Mouse (Mus musculus): ENCODE measurements around the gene Olfr715b.
"Not testable (repeated sequence)": the region's sequence is repeated elsewhere in the genome, so short reads cannot be mapped to it uniquely, and the experiment has no call there.

Olfr715b gene

DNA sequence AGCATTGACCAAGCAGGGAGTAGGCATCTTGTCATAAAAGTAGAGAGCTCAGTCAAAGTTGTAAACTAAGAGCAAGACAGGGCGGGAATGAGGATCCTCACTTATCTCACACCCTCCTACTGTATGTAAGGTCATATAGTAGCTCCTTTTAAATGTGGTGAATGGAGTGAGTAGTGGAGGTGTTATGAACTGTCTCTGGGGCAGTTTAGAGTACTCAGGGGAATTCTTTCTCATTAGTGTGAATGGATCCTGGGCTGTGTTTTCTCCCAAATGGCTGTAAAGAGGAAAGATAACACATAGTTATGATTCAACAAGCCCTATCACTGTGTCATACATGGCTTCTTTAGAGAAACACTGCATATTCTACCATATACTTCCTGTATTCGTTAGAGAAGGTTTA lies at the start of gene Olfr715b:
Gene Olfr715b (minus strand): TSS at position 101 of the 400 bp plus-strand sequence.
- DNase-seq (ENCODE audit: low read depth, low spot score) = not testable (repeated sequence)

DNA sequence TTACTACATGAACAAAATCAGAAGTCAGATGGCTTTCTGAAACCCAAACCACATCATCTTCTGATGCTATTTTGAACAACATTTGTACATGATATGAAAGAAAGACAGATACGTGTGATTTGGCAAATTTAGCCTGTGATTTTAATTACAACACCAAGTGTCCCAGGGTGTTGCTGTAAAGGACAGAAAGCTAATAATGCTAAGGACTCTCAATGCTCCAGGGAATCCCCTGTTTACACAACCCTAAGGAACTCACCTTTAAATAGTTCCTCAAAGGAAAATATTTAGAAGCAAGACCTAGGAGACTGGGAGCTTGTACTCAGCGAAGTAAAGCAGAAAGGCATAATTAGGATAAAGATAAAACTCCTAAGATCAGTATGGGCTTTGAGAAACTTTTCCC lies 27.9 kb upstream of the Olfr715b start, which contains the start of gene Olfr716:
Gene Olfr716 (plus strand): TSS at position 301 of the 400 bp plus-strand sequence.
- not testable (repeated sequence) for DNase-seq (ENCODE audit: low read depth, low spot score)

DNA sequence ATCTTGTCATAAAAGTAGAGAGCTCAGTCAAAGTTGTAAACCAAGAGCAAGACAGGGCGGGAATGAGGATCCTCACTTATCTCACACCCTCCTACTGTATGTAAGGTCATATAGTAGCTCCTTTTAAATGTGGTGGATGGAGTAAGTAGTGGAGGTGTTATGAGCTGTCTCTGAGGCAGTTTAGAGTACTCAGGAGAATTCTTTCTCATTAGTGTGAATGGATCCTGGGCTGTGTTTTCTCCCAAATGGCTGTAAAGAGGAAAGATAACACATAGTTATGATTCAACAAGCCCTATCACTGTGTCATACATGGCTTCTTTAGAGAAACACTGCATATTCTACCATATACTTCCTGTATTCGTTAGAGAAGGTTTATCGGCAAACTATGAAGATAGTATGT lies 20.8 kb upstream of the Olfr715b start, which contains the start of gene Olfr715:
Gene Olfr715 (minus strand): TSS at position 101 of the 400 bp plus-strand sequence.
- not testable (repeated sequence) for DNase-seq (ENCODE audit: low read depth, low spot score)

DNA sequence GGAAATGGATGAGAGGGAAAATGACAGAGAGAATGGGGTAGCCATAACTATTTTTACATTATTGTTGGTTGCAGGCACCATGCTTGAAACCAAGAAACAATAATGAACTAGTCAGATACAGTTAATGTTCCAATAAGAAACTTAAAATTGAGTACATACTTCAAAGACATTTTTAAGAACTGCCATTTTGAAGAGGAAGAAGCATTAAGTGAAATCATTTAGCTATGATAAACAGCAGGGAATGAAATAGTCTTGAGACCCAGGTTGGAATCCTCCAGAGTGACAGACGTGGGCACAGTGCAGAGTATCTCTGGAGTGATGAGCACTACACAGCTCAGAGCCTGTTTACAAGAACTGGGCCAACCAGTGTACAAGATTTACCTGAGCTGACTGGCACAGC lies 17.2 kb downstream of the Olfr715b start, which contains the start of gene Olfr17:
Gene Olfr17 (plus strand): TSS at position 301 of the 400 bp plus-strand sequence.
- no peak for DNase-seq (ENCODE audit: low read depth, low spot score)

DNA sequence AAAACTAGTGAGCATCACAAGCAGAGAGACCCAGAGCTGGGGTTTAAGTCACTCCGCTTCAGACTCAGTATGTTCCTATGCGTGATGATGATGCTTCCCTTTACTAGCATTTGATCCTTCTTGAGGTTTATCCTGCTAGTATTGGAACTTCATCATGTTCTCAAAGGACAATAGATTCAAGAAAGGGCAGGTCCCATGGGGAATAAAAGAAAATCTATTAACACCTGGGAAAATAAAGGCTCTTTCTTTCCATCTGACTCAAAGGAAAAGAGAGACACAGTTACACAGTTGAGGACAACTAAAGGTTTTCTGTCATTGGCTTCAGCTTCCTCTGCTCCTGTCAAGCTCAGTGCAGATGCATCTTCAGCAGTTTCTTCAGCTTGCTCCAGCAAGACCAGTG lies 39.5 kb downstream of the Olfr715b start, which contains the start of gene Olfr714:
Gene Olfr714 (plus strand): TSS at position 301 of the 400 bp plus-strand sequence.
- no peak for DNase-seq (ENCODE audit: low read depth, low spot score)
